Mouse (Mus musculus) brain, embryonic 14.5 days (tissue): ENCODE measurements around the gene Ccdc117. TPM values are rescaled to one million over a fixed set of nuclear protein-coding genes. Genes with fewer than 3 reads are reported as not detected.
"Not testable (repeated sequence)": the region's sequence is repeated elsewhere in the genome, so short reads cannot be mapped to it uniquely, and the experiment has no call there.

Experiments used
- DNase-seq: peaks from one replicate; pipeline ENCODE4 v3.0.0-alpha.2; 2011; ENCODE audit warnings: low read depth
- CTCF ChIP-seq: fragments of 200-500 bp; IDR thresholded peaks from 2 replicates; pipeline ENCODE4 v1.5.1; 2012; ENCODE audit warnings: inconsistent platforms, mild to moderate bottlenecking, moderate library complexity, borderline replicate concordance; ENCODE audit not compliant: insufficient read depth, insufficient read length; ENCODE audit errors: extremely low read depth
- POLR2A ChIP-seq: fragments of 200-500 bp; IDR thresholded peaks from 2 replicates; pipeline ENCODE4 v1.6.1; 2012; ENCODE audit warnings: mild to moderate bottlenecking, inconsistent platforms, borderline replicate concordance; ENCODE audit not compliant: poor library complexity, insufficient read depth, insufficient read length, severe bottlenecking; ENCODE audit errors: extremely low read depth
- polyA plus RNA-seq: library from polyadenylated mRNA; depleted of rRNA; stranded (reverse); fragments of >200 nt; gene quantifications from 2 replicates; pipeline ENCODE4 v1.2.3, GENCODE M21; 2012

Ccdc117 gene
- polyA plus RNA-seq, 1 experiment = 13.9 TPM

DNA sequence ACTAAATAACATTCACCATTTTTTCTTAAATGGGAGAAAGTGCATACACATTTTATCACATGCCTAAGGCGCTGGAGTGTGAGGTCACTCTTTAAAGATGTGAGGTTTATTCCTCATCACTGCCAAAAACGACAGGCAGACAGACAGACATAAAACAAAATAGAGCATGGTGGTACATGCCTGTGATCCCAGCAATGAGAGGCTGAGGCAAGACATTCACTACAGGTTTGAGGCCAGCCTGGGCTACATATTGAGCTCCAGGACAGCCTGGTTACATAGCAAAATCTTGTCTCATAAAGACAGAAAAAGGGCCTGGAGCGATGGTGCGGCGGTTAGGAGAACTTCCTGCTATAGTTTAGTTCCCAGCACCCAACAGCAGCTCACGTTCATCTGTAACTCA, 26.8 kb downstream of the Ccdc117 start:
- TF ChIP-seq POLR2A (no peak), CTCF (no peak)
- no peak for DNase-seq

DNA sequence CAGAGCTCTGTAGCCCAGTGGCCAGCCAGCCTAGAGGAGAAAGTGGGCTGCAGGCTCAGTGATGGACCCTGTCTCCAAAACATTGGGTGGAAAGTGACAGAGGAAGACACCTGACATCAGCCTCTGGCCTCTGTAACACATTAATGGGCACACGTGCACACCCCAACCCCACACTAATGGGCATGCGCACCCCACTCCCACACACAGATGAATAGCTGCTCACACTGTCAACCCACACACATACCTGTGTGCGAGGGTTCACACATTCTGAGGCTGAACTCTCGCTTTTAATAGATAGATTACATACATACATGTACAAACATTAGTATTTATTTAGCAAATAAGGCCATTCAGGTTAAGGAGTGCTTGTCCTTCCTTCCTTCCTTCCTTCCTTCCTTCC, 27.9 kb downstream of the Ccdc117 start:
- no peak for DNase-seq
- no peak for TF ChIP-seq POLR2A
- TF ChIP-seq CTCF = no peak

DNA sequence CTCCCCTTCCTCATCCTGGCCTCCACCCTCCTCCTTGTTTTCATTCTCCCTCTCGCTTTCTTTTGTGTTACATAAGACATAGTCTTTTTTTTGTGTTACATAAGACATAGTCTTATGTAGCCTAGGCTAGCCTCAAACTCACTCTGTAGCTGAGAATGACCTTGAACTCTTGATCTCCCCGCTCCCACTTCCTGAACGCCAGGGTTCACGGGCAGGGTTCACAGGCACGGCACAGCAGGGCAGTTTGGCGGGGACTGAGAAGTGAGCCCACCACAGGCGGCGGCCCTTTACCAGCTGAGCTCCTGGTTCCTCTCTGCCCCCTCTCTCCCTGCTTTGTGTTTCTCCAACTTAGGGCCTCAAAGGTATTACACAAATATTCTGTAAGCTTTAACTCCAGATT, 29.0 kb downstream of the Ccdc117 start:
- TF ChIP-seq CTCF = no peak
- TF ChIP-seq POLR2A = no peak
- no peak for DNase-seq

DNA sequence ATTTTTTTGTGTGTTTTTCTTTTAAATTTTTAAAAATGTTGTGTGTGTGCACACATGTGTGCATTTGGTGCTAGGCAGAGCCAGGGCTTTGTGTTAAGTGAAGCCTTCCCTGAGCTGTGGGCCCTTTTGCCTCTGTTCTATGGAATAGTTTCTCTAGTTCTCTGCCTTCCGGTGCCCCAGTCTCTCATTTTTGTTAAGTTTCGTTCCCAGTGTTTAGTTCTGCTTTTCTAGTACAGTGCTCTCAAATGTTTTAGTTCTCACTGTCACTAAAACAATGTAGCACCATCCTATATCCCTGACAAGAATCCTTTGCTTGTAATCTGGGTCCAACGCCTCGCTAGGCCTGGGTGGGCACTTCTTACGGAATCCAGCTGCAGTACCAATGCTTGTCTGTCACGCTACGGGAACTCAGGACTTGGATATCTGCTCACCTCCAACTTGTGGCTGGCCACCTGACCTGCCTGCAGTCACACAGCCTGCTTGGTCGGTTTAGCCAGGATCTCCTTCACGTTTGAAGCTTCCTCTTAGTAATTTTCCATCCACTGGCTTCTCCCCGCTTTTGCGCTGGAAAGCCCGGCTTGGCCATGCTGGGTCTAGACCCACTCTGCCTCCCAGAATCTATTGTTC, 29.8 kb downstream of the Ccdc117 start:
- no peak for DNase-seq
- TF ChIP-seq POLR2A (no peak), CTCF (no peak)

DNA sequence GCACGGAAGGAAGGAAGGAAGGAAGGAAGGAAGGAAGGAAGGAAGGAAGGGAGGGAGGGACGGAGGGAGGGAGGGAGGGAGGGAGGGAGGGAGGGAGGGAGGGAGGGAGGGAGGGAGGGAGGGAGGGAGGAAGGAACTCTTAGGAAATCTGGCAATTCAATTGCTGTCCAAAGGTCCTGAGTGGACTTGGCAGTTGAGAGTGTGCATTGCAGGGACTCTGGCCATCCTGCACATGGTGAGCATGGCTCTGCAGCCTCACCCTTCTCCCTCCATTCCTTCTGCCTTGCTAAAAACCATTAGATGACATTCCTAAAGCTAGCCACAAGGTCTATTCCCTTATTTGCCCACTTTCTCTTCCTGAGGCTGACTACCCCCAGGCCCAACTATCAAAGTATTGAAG, 31.3 kb downstream of the Ccdc117 start:
- DNase-seq = not testable (repeated sequence)

DNA sequence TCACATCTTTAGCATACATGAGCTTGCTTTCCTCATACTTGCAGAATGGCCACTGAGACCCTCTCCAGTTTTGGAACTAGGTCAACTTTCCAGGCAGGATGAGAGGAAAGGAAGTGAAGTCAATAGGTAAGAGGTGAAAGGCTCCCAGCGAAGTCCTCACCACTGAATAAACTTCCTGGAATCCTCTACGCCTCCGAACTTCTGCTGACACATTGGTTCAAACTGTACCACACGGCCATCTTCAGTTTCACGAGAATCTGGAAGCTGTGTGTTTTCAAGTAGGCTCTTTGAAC, 31.9 kb downstream of the Ccdc117 start:
- TF ChIP-seq POLR2A (no peak), CTCF (no peak)
- DNase-seq = no peak

DNA sequence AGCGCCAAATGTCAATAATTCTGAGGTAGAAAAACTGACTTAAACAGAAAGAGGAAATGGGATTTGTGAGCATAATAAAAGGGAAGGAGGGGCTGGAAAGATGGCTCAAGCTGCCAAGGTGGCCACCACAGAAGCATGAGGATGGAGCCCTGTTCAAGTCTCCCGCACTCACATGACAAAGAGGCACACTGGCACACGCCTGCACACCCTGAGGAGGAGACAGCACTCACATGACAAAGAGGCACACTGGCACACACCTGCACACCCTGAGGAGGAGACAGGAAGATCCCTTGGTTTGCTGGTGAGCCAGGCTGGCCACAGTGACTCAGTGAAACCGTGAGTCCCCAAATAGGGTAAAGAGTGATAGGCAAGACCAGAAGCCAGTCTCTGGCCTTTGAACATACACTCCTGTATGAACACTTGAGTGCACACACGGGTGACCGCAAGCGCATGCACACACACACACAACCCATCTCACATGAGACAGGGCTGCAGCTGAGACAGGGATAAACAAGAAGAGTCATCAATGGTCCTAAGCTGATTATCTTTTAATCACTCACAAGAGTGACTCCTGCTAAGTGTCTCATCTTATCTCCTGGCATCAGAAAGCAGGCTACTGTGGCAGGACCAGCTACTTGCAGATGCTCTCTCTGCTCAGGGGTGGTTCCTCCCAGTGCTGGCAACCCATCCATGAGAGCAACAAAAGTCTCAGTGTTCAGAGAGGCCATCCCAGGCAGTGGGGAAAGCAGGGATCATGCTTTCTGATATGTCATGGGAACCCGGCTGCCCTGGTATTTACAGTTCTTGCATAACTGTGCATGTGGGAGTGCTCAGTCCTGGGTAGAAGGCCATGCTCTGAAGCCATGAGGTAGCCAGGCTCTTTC, 32.5 kb downstream of the Ccdc117 start:
- TF ChIP-seq POLR2A = no peak
- TF ChIP-seq CTCF = no peak
- DNase-seq = no peak

DNA sequence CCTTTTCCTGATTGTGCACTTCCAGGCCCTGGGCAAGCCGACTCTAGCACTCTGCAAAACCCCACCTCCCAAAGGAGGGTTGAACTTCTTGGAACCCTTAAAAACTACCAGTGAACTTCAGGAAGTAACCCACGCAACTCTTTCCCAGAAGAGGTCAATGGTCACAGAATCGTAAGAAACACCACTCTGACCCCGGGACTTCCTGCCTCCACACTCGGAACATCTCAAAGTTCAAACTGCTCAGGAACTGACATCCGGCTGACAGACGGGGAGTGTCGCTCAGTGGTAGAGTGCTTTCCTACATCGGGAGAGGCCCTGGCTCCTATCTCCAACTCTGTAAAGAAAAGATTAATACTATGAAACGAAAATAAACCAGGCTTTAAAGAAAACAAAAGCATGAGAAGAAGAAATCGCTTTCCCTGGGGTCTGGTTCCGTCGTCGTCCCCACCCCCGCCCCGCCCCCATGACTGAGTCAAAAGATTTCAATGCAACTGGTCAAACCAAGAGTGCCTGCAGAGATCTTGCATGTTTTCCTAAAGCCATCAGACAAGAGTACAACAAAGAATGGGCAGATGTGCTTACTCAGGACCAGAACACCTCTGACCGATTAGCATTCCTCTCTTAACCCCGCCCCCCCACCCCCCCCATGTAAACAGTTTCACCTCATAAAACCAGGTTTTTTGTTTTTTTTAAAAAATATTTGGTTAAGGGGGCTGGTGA, 36.0 kb downstream of the Ccdc117 start:
- peak; percentile 15 for DNase-seq
- no peak for TF ChIP-seq CTCF
- no peak for TF ChIP-seq POLR2A

DNA sequence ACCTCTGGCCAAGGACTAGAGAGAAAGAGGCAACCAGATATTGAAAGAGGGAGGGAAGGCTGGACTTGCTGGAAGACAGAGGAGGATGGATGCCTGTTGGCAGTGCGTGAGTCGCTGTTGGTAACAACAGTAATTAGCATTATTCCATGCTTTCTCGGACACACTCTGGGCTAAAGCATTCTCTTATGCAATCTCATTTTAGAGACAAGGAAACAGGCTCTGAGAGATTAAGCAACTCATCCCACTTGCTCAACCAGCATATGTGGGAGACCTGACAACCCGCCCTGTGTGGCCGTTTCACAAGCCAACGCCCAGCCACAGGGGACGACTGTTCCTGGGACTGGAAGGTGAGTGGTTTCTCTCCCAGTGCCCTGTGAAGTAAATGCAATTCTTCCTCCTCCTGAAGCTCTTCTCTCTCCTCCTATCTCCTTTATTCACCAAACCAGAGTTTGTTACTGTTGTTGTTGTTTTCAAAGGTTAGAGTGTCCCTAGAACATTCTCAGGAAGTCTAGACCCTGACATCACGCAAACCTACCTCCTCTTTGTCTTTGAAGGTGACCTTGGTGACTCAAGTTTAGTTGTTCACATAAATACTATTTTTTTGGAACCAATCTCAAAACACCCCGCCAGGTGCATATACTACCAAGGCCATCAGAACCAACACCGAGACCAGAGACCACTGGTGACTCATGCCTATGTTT, 39.5 kb downstream of the Ccdc117 start:
- TF ChIP-seq POLR2A (no peak), CTCF (no peak)
- DNase-seq = no peak

DNA sequence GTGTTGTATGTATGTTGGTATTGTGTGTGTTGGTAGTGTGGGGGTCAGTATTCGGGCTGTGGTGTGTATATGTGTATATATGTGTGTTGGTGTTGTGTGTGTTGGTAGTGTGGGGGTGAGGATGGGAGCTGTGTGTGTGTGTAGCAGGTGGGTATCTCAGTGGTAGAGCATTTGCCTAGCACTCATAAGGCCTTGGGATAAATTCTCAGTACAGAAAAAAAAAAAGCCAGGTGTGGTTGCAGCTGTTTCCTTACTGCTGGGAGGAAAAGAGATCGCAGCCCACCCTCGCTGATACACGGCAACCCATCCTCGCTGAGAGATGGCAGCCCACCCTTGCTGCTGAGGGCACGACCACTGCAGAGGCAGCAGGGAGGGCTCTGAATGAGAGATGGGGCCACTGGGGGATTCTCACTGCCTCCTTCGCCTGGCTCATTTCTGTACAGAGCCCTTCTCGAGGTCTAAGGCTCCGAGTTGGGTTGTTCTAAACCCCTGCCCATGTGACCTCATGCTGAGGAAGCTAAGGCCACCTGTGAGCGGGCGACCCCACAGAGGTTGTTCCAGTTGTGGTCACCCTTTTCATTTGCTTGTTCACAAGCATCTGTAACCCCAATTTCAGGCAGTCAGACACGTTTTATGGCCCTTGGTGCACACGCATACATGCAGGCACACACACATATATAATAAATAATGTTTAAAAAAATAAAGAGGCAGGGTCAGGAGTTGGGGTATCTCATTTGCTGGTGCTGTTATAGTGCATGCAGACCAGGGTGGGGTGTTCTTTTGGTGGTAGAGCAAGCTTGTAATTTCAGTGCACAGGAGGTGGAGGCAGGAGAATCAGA, 40.9 kb downstream of the Ccdc117 start:
- DNase-seq = no peak
- TF ChIP-seq POLR2A = no peak
- no peak for TF ChIP-seq CTCF

DNA sequence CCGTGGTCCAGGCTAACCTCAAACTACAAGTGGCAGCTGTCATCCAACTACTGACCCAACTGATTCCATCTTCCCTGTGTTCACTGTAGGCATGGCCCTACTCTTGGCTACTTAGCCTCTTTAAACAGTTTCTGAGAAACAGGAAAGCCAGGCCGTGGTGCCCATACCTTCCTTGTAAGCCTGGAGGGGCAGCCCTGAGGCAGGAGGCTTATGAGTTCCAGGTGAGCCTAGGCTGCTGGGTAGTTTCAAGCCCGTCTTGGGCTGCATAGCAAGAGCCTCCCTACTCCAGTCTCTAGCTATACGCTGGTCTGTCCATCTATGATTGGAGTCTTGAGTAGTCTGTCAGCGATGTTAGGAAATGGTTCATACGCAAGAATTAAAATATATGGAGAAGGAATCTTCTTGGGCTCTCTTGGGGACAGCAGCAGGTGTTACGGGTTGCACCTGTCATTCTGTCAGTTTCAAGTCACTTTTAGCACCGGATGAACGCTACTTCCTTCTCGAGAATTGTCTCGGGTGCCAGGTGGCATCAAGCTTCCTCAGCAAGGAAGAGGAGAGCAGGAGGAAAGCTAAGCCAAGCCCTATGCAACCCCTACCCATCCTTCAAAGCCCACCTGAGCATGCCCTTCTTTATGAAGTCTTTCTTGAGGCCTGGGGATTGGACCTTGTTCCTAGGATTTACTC, 41.9 kb downstream of the Ccdc117 start:
- no peak for TF ChIP-seq POLR2A
- TF ChIP-seq CTCF = no peak
- DNase-seq = no peak
